Mouse (Mus musculus) heart, adult 2 months (tissue): ENCODE measurements at regions not wholly inside any gene's neighbourhood (a gene's known extent, or its start where the extent isn't known, plus 50 kb on each side); places are given as distances from the start of the nearest gene placed in this dataset.

Experiments used
- EP300 ChIP-seq: fragments of 200-500 bp; IDR thresholded peaks from 2 replicates; pipeline ENCODE4 v1.6.1; 2011; ENCODE audit warnings: low read depth, low read length, control low read depth; ENCODE audit not compliant: insufficient read depth
- POLR2A ChIP-seq: fragments of 200-500 bp; IDR thresholded peaks from 2 replicates; pipeline ENCODE4 v1.6.1; 2011; ENCODE audit warnings: mild to moderate bottlenecking, low read depth, low read length, control low read depth; ENCODE audit not compliant: insufficient read depth

DNA sequence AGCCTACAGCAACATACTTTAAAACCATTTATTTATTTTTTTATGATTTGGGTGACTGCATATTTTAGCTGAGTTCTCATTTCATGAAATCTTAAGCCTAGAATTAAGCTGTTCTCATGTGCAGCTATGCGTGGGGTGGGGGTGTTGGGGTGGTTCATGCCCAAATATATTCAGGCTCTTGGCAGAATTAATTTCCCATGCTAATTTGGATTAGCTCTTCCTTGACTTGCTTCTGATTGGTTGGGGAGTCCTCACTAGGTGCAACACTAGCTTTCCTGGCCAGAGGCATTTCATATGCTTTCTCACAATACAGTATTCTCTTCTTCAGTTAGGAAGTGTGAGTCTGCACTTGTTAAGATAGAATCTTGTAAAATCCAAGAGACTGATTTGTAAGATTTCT, 206.7 kb upstream of the Tram1l1 start:
- TF ChIP-seq POLR2A = no peak
- TF ChIP-seq EP300 = no peak
